Mouse (Mus musculus) liver, postnatal 0 days (tissue): ENCODE measurements at regions not wholly inside any gene's neighbourhood (a gene's known extent, or its start where the extent isn't known, plus 50 kb on each side); places are given as distances from the start of the nearest gene placed in this dataset.

Experiments
- CTCF ChIP-seq: sonication (generic); IDR thresholded peaks from 2 replicates; pipeline ENCODE4 v1.5.1; 2016; ENCODE audit warnings: antibody characterized with exemption, low read depth
- EP300 ChIP-seq: IDR thresholded peaks from 2 replicates; pipeline ENCODE4 v1.6.1; 2016; ENCODE audit warnings: antibody characterized with exemption, low read depth, mild to moderate bottlenecking

GRCm38 (mm10) chr1:153999776-154000175 is 99.7 kb upstream of the Teddm2 start:
- TF ChIP-seq CTCF, result no peak
- TF ChIP-seq EP300, result no peak
